Mouse (Mus musculus) cerebellum, adult 18-20 months (tissue): Measurements from ENCODE around the gene Mrps24.

Experiments
- DNase-seq, 2 experiments: peaks; one replicate each; pipeline ENCODE4 v3.0.0; 2021

The Mrps24 gene

DNA sequence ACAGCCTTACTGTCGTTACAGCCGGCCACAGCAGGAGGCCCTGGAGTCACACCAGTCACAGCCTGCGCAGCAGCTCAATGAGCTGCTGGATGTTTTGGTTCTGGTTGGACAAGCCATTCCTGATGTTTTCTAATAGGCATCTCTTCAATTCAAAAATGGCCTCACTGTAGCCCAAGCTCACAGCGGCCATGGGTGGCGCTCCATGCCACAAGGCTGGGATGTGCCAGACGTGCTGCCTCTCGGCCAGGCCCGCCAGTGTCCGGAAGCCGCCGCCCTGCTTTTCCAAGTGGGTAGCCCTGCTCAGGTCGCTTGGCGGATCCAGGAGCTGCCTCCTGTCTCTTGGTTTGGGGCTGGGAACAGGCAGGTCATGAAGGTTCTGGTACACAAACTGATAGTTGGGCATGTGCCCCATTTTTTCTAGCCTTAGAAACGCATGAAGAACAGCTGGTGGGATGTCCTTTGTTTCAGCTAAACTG, at the start of gene Mrps24:
Gene Mrps24, minus strand, starts transcription at position 51 of the 476 bp plus-strand sequence.
- no peak for DNase-seq

DNA sequence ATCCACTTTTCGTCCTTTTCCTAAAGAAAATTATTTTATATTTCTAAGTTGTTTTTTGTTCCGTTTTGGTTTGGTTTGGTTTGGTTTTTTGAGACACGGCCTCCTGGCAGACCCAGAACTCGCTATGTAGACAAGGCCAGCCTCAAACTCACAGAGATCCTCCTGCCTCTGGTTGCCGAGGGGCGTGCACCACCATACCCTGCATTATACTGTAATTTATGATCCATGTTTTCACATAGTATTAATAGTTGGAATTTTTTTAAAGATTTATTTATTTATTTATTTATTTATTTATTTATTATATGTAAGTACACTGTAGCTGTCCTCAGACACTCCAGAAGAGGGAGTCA, 47.1 kb upstream of the Mrps24 start:
- DNase-seq = no peak

DNA sequence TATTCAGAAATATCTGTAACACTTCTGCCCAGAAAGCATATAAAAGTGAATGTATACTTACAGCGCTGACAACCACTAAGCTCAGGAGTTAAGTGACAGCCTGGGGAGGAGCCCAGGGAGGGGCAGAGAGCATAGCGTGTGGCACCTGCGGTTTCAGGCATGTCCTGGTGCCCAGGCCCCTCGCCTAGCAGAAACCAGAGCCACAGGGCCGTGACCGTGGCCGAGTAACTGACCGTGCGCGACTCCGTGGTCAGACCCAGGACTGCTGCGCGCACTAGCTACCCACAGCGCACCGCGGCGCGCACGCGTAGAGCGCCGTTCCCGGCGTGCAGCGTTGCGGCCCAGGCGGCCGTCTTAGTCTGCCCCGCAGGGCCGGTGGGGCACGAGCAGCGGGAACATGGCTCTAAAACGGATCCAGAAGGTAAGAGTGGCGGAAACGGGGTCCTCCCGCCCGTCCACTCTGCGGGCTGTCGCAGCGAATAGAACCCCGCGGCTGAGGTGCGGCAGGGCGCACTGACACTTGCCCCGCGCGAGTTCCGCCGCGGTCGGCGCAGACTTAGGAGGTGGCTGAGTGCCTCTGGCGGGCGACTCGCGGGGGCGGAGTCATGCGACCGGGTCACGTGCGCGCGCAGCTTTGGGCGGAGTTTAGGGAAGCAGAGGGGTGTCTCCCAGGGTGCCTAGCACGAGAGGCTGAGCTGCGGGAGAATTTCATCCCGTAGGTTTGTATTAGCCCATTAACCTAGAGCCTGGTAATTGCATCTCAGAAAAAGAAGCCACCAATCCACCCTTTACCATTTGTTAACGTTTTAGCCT, 46.5 kb upstream of the Mrps24 start, which contains the start of gene Urgcp:
Gene Urgcp, minus strand, starts transcription at position 557 of the 813 bp plus-strand sequence.
- DNase-seq = peak; percentile 94 to 95

DNA sequence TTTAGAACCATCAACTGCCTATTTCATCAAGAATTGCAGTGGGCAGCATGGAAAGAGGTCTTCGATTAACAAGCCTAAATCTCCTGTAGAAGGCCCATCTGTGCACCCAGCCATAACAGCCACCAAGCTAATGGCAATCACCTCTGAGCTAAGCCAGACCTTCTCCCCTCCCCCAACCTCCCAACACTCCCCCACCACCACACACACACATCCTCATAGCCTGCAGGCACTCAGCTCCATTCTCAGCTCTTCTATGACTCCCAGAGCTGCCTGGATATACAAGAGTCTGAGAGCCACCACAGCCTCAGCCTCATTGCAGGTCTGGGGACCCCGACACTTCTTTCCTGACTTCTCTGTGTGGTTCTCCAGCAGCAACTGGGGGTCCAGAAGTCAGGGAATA, 38.3 kb upstream of the Mrps24 start:
- DNase-seq = no peak

DNA sequence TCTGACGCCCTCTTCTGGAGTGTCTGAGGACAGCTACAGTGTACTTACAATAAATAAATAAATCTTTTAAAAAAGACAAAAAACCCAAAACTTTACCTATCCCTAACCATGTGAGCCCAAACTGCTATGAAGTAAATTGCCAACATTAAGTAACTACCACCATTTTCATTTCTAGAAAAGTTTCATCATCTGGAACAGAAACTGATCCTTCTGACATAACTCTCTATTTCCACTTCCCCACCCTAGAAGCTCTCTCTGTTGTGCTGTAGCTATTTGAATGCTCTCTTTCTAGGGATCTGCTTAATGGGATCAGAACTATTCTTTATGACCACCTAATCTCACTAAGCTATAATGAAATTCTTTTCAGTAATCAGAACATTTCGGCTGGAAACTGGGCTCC, 29.5 kb upstream of the Mrps24 start:
- DNase-seq = no peak

DNA sequence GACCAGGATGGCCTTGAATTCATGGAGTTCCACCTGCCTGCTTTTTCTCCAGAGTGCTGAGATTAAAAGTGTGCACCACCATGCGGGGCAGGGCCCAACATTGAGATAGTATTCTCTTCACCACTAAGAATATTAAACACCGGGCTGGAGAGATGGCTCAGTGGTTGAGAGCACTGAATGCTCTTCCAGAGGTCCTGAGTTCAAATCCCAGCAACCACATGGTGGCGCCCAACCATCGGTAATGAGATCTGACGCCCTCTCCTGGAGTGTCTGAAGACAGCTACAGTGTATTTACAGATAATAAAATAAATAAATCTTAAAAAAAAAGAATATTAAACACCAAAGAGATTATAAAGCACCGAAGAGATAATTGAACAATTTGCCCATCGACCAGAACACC, 26.6 kb upstream of the Mrps24 start:
- DNase-seq = no peak

DNA sequence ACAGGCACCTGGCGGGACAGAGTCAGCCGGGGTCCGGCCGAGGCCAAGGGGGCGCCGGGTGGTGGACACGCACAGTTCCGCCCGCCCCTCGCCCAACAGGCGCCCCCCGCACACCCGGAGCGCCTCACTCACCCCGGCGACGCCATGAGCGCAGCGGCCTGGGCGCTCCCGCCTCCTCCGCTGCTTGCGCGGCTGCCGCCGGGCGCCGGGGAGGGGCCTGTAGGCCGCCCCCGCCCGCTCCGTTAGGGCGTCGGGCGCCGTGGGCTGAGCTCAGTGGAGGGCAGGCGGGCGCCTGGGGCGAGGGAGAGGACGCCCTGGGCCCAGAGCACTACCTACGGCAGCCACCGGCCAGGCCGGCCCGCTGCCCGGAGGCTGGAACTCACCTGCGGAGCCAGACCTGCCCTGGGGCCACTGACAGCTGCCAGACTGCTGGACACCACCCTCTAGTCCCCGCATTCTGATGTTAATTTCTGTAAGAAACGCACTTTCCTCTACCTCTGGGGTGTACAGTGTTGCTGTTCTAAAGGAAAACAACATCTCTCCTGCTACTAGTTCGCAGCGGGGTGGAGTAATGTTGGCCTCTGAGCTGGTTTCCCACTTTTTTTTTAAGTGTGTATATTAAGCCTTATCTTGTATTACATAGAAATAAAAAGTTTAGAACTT, 25.6 kb upstream of the Mrps24 start:
- peak; percentile 76 to 86 for DNase-seq

GRCm38 (mm10) chr11:5740599-5740964, 25.1 kb upstream of the Mrps24 start:
- DNase-seq = no peak

GRCm38 (mm10) chr11:5739846-5740245, 24.4 kb upstream of the Mrps24 start:
- DNase-seq = peak; percentile 25 to 30

DNA sequence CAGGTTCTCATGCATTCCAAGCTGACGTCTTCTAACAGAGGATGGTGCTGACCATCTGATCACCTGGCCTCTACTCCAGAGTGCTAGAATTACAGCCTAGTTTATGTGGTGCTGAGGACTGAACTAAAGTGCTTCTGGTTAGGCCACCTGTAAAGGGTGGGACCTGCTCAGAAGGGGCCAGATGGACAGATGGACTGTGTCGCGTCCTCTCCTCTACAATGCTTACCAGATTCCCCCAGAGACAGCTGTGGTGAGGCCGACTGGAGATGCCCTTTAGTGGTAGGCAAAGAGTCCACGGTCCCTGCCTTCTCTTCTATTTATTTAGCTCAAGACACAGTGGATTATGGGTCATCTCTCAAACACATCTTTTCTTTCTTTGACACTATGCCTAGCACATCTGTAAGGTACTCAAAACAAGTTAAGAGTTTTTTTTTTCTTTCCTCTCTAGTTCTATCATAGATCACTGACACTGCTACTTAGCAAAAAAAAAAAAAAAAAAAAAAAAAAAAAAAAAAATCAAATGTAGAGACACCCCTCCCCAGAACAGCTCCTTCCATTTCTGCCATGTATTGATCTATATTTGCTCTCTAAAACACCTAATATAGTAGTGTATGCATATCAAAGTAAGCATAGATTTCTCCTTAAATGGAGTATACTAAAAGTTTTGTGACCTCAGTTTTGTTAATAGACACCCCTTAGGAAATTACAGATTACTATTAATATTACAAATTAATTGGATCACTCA, 23.6 kb upstream of the Mrps24 start:
- DNase-seq = no peak

DNA sequence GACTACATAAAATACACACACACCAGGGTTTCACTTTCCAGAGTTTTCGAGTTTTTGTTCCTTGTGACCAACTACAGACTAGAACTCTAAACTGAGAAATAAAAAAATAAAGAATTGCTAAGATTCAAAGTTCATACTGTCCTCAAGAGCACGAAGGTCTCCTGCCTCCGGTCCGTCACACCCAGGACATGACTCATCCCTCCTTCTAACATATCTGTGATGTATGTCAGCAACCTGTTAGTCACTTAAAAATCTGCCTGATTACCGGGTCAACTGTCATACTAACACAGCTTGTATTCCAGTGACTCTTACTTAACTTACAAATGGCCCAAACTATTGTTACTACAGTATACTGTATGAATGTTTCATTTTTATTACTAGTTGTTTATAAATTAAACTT, 21.7 kb upstream of the Mrps24 start:
- no peak for DNase-seq

- no peak for DNase-seq
Measured at GRCm38 (mm10) chr11:5734323-5734722, 18.8 kb upstream of the Mrps24 start.

DNA sequence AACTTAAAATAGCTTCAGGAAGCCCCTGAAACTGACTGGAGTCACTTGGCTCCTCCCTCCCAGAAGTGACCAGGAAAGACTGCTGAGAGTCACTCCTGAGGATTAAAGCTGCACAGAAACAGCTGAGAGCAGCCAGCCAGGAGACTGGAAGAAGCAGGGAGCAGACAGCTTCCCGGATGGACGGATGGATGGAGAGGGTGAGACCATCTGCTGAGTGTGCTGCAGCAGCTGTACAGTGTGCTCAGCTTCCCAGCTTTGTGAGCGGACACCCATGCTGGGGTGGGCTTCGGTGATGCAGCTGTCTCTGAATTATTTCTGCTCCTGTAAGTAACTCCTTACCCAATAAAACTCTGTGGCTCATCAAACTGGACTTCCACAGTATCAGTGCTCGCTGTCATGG, 16.9 kb upstream of the Mrps24 start:
- DNase-seq = no peak

DNA sequence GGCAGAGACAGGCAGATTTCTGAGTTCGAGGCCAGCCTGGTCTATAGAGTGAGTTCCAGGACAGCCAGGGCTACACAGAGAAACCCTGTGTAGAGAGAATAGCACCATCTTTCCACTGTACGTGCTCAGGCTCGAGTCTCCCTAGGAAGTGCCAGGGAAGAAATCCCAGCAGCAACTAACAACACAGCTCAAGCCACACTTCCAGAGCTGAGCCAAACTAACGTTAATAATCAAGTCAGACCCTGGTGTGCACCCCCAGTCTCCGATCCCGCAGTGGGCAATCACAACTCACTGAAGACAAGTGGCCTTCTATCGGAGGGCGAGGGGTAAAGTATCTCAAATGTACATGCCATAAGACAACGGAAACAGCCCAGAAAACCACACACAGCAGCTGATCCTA, 14.1 kb upstream of the Mrps24 start:
- no peak for DNase-seq

GRCm38 (mm10) chr11:5718611-5719354, 3.3 kb upstream of the Mrps24 start:
- no peak for DNase-seq

DNA sequence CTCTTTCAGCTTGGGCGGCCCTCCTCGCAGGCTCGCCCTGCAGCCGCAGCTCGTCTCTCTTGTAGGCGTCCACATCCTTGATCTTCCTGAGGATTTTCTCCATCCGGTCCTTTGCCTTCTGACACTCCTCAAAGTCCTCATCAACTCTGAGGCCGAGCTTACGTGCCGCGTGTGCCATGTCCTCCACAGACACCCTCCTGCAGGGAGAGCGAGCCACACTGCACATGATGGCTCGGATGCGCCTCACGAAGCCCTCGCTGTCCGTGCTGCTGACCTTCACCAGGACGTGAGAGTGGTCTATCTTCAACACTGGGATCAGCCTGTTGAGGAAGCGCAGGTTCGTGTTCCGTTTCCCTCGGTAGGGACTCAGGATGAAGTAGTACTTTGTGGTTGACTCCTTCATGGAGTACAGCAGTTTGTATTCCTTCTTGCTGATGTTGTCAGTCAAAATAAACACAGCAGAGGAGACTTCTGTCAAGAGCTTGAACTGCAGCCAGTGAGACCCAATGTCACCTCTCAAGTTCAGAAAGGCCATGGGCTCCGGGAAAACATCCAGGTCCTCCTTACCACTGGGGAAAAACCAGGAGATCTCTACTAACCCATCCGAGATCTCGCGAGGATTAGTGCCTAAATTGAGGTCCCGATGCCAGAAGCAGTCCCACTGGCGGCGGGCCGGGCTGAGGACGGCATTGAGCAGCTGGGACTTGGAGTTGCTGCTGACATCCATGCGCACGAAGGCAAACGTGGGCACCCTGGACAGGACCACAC, 1.6 kb upstream of the Mrps24 start:
- DNase-seq = no peak

- no peak for DNase-seq
Measured at GRCm38 (mm10) chr11:5716246-5716645, 766 bp upstream of the Mrps24 start.

- no peak for DNase-seq
Measured at GRCm38 (mm10) chr11:5715179-5715578, 301 bp downstream of the Mrps24 start.

DNA sequence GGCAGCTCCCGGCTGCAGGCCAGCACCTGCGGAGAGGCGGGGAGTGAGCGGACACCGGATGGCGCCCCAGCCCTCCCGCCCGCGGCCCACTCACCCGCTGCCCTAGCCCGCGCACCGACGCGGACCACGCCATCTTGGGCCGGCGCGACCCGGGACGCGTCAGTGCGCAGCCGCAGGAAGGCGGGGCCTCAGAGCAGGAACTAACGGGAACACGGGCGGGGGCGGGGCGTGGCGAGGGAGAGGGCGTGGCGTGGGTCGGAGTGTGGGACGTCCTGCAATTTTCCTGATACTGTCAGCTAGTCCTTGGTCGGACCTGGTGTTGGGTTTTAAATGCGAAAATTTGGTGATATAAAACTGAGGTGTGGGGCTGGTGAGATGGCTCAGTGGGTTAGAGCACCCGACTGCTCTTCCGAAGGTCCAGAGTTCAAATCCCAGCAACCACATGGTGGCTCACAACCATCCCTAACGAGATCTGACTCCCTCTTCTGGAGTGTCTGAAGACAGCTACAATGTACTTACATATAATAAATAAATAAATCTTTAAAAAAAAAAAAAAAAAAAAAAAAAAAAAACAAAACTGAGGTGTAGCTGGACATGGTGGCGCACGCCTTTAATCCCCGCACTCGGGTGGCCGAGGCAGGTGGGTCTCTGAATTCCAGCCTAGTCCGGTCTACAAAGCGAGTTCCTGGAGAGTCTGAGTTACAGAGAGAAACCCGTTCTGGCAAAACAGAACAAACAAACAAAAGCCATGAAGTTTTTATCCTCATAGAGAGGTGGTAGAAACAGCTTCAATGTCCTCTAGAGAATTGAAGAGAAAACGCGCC, 7.7 kb downstream of the Mrps24 start:
- DNase-seq = peak; percentile 91 to 93

- no peak for DNase-seq
Measured at GRCm38 (mm10) chr11:5706874-5707529, 8.5 kb downstream of the Mrps24 start.

GRCm38 (mm10) chr11:5705972-5706371, 9.5 kb downstream of the Mrps24 start:
- no peak for DNase-seq
